Mouse (Mus musculus) neural tube, embryonic 11.5 days (tissue): Measurements from ENCODE around the gene Sap30l. TPM values are rescaled to one million over a fixed set of nuclear protein-coding genes. Genes with fewer than 3 reads are reported as not detected.
"Not testable (repeated sequence)": the region's sequence is repeated elsewhere in the genome, so short reads cannot be mapped to it uniquely, and the experiment has no call there.

Experiments used
- ATAC-seq: fragments of 200-750 bp; cut with Nextera tagmentation; 2 replicates; pipeline ENCODE4 v1.8.0; 2017; ENCODE audit warnings: moderate number of reproducible peaks, mild to moderate bottlenecking, moderate TSS enrichment, moderate library complexity; ENCODE audit not compliant: insufficient read depth, low FRiP score, low TSS enrichment
- DNase-seq: peaks from one replicate; pipeline ENCODE4 v3.0.0-alpha.2; 2015; ENCODE audit warnings: low spot score
- H3K27ac ChIP-seq: fragments of 300-500 bp; sonication (generic); 2 replicates; pipeline ENCODE4 v1.5.1; 2014; ENCODE audit warnings: low read depth, mild to moderate bottlenecking, low read length
- H3K27me3 ChIP-seq: fragments of 300-500 bp; sonication (generic); 2 replicates; pipeline ENCODE4 v1.6.1; 2014; ENCODE audit warnings: mild to moderate bottlenecking, low read length, mixed read lengths; ENCODE audit not compliant: control insufficient read depth, insufficient read depth
- H3K36me3 ChIP-seq: fragments of 300-500 bp; sonication (generic); 2 replicates; pipeline ENCODE4 v1.6.1; 2014; ENCODE audit warnings: mild to moderate bottlenecking, low read length, moderate library complexity, mixed read lengths; ENCODE audit not compliant: control insufficient read depth, insufficient read depth
- H3K4me1 ChIP-seq: fragments of 300-500 bp; sonication (generic); 2 replicates; pipeline ENCODE4 v1.6.1; 2014; ENCODE audit warnings: low read length, mixed read lengths; ENCODE audit not compliant: control insufficient read depth, insufficient read depth
- H3K4me2 ChIP-seq: fragments of 300-500 bp; sonication (generic); 2 replicates; pipeline ENCODE4 v1.6.1; 2014; ENCODE audit warnings: low read depth, mild to moderate bottlenecking, moderate library complexity
- H3K4me3 ChIP-seq: fragments of 300-500 bp; sonication (generic); 2 replicates; pipeline ENCODE4 v1.5.1; 2014; ENCODE audit warnings: low read depth, low read length
- H3K9ac ChIP-seq: fragments of 300-500 bp; sonication (generic); 2 replicates; pipeline ENCODE4 v1.6.1; 2014; ENCODE audit warnings: mild to moderate bottlenecking, low read length
- H3K9me3 ChIP-seq: fragments of 300-500 bp; sonication (generic); 2 replicates; pipeline ENCODE4 v1.6.1; 2016; ENCODE audit warnings: low read length; ENCODE audit not compliant: control insufficient read depth
- WGBS: fragments of 180-500 bp; shearing (Covaris S2); extraction: QIAGEN DNeasy Blood & Tissue Kit; methylation state at CpG from one replicate; pipeline ENCODE4 v1.1.7; 2014; 5-methylcytosine and 5-hydroxymethylcytosine counted together
- polyA plus RNA-seq: library from polyadenylated mRNA; unstranded; fragments of >200 nt; fragmentation: Nextera tagmentation; extraction: Ambion mirVana; gene quantifications from 2 replicates; pipeline ENCODE4 v1.2.1, GENCODE M21; 2014

Gene Sap30l
- polyA plus RNA-seq, 1 experiment from 2014 or later: 14.2 TPM

DNA sequence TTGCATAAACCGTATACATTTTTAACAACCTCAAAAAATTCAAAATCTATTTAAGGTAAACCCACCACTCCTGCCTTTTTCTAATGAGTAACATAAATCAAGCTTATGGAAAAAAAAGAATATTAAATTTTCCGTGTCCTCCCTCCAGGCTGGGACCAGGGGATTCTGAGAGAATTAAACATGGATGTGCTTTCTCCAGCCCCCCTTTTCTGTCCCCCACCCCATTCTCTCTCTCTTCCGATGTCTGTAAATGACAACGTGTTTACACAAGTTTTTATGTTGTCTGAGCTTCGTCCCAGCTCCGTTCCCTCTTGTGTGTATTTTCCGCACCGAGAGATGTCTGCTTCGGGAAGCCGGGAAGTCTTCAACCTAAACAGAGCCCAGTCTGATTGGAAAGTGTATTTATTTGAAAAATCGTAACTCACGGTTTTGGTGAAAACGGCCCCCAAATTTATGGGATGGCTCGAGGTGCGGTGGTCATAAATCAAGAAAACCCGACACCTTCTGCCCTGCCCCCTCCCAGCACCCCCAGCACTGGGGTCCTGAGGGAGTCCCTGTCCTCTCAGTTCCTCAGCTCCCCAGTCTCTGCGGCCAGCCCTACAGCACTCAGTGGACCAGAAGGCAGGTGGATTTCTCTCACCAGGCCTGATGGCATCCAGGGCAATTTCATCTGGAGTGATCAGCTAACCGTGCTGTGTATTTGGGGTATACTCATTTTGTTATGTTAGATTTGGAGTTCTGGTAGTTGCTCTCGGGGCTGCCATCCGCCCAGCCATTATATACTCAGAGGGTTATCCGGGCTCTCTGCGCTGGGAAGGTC lies 36.6 kb downstream of the Sap30l start:
- 0 out of 2 replicates have a peak, but pooled peaks cover 2% of the 10 kb centered on the region for H3K4me1 ChIP-seq
- no peaks in the 10 kb centered on the region for H3K9me3 ChIP-seq
- no peak overlapping the region for H3K27ac ChIP-seq
- H3K9ac ChIP-seq: no peak overlapping the region
- DNase-seq: no peak
- H3K36me3 ChIP-seq: no peaks in the 10 kb centered on the region
- 2% methylated on average over 22 of the region's 22 CpGs for WGBS
- no peak for ATAC-seq
- H3K4me3 ChIP-seq: no peak overlapping the region
- H3K27me3 ChIP-seq: peaks cover 91% of the 10 kb centered on the region
- H3K4me2 ChIP-seq: no peak overlapping the region

DNA sequence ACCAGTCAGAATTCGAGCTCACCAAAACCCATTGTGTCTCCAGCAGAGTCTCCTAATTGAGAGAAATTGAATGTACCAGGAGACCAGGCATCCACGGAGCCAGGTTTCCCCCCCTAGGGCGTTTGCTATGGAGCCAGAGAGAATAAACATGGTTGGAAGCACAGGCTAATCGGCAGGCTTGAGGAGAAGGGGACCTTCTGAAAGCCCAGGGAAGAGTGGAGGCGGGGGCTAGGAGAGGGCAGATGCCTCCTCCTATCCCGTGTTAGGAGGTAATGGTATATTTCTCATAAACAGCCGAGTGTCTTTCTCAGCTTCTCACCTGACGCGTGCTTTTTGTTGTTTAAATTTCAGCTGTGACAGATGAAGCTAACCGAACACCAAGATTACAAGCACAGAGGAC lies 39.5 kb downstream of the Sap30l start:
- no peak overlapping the region for H3K4me3 ChIP-seq
- H3K27ac ChIP-seq: no peak overlapping the region
- no peaks in the 10 kb centered on the region for H3K36me3 ChIP-seq
- DNase-seq (no peak), ATAC-seq (no peak)
- H3K9me3 ChIP-seq: no peaks in the 10 kb centered on the region
- H3K4me1 ChIP-seq: 0 out of 2 replicates have a peak, but pooled peaks cover 2% of the 10 kb centered on the region
- no peak overlapping the region for H3K9ac ChIP-seq
- 15% methylated on average over 10 of the region's 10 CpGs for WGBS
- H3K27me3 ChIP-seq: peaks cover 62% of the 10 kb centered on the region
- H3K4me2 ChIP-seq: no peak overlapping the region

DNA sequence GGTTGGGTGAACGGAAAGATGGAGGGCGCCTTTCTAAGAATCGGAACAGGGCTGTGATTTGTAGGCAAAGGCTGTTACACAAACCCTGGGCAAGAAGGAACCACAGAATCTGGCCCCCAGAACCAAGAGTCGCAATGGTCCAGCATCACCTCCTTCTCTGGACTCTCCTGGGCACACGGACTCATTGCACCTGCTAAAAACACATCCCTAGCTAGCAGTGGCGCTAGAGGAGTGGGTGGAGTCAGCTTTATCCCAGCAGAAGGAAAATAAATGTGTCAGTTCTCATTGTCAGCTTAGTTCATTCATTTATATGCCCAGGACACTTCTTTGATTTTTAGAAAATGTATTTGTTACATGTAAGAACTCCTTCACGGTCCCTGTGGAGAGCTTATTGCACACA lies 40.0 kb downstream of the Sap30l start:
- Histone ChIP-seq H3K4me2 (no peak overlapping the region), H3K4me3 (no peak overlapping the region), H3K9ac (no peak overlapping the region), H3K27ac (no peak overlapping the region), H3K36me3 (no peaks in the 10 kb centered on the region), H3K27me3 (peaks cover 58% of the 10 kb centered on the region), H3K9me3 (no peaks in the 10 kb centered on the region), H3K4me1 (0 out of 2 replicates have a peak, but pooled peaks cover 2% of the 10 kb centered on the region)
- DNase-seq (no peak), ATAC-seq (no peak)
- WGBS: 27% methylated on average over 7 of the region's 7 CpGs

DNA sequence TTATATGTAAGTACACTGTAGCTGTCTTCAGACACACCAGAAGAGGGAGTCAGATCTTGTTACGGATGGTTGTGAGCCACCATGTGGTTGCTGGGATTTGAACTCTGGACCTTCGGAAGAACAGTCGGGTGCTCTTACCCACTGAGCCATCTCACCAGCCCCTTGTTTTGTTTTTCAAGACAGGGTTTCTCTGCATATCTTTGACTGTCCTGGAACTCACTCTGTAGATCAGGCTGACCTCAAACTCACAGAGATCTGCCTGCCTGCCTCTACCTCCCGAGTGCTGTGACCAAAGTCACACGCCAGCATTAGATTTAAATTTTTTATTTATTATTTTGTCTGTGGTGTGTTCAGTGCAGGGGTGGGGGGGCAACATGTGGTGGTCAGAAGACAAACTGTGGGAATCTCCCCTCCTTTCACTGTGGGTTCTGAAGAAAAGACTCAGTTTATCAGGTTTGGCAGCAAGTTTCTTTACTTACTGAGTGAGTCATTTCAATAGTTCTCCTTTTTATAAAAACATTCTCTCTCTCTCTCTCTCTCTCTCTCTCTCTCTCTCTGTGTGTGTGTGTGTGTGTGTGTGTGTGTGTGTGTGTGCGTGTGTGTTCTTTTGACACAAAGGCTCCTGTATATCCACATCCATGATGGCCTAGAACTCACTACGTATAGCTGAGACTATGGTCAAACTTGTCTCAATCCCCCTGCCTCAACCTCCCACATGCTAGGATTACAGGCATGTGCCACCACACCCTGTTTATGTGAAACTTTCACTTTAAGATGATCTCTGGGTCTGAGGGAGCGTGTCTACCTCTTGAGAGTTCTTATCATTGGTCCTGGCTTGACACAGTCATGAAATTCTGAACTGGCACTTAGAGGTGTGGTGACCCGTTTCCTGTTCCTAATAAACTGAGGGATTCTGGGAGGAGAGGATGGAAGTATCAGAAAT lies 45.3 kb downstream of the Sap30l start:
- not testable (repeated sequence) for H3K27me3 ChIP-seq, H3K9me3 ChIP-seq, H3K36me3 ChIP-seq, H3K4me2 ChIP-seq, ATAC-seq, H3K27ac ChIP-seq, DNase-seq, H3K4me1 ChIP-seq, H3K4me3 ChIP-seq, H3K9ac ChIP-seq
- 83% methylated on average over 8 of the region's 9 CpGs for WGBS

DNA sequence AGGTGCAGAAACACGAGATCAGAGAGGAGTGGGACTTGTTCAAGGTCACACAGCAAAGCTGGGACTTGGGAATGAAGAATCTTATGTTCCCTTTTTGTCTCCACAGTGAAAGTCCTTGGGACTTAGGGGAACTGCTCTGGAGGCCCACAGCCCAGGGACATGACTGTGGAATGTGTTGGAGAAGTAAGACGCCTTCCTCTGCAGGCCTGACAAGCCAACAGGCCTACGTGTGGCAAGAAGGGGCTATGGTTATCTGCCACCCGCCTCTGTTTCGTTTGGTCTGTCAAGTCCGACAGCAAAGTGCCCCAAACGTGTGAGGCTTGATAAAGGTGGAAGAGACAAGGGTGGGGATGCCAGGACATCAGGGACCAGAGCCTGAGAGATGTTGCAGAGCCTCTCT lies 46.0 kb downstream of the Sap30l start:
- no peaks in the 10 kb centered on the region for H3K36me3 ChIP-seq
- 73% methylated on average over 7 of the region's 7 CpGs for WGBS
- H3K4me3 ChIP-seq: no peak overlapping the region
- ATAC-seq (no peak), DNase-seq (no peak)
- H3K27ac ChIP-seq: no peak overlapping the region
- no peak overlapping the region for H3K9ac ChIP-seq
- no peaks in the 10 kb centered on the region for H3K9me3 ChIP-seq
- peaks cover 3% of the 10 kb centered on the region; the same call in 1 of the 2 replicates for H3K27me3 ChIP-seq
- H3K4me2 ChIP-seq: no peak overlapping the region
- H3K4me1 ChIP-seq: no peaks in the 10 kb centered on the region

DNA sequence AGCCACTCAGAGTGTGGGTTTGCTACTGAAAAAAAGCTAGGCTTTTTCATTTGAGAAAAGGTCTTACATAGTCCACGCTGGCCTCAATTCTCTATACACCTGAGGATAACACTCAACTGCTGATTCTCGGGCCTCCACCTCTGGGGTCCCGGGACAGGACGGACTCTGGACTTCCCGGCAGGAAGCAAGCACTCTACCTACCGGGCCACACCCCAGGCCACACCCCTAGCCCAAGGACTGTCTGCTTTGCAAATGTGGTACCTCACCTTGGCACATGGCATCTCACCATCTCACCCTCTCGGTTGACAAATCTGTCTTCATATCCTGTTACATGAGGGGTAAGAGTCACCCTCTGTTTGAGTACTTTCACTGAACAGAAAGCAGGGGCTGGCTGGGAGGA lies 48.9 kb downstream of the Sap30l start:
- H3K27me3 ChIP-seq: no peaks in the 10 kb centered on the region
- no peaks in the 10 kb centered on the region for H3K4me1 ChIP-seq
- no peak for DNase-seq
- no peak overlapping the region for H3K27ac ChIP-seq
- no peak for ATAC-seq
- no peaks in the 10 kb centered on the region for H3K9me3 ChIP-seq
- no peak overlapping the region for H3K9ac ChIP-seq
- WGBS: 60% methylated on average over 7 of the region's 7 CpGs
- no peak overlapping the region for H3K4me3 ChIP-seq
- no peak overlapping the region for H3K4me2 ChIP-seq
- H3K36me3 ChIP-seq: no peaks in the 10 kb centered on the region

DNA sequence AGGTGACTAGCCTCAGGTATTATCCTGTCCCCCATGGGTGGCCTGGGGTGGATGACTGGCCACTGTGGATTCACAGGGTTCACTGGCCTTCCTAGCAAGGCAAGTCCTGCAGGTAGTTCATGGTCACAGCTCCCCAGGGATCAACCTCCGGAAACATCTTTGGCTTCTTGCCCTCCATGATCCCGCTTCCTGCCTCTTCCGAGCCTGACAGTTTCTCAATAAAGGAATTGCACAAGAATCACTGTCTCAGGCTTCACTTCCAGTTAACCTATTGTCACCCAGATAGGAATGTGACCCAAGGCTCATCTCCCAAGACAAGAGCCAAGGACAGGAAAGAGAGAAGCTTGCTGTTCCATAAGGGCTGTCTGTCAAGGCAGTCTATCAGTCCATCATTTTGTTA lies 49.5 kb downstream of the Sap30l start:
- ATAC-seq (no peak), DNase-seq (no peak)
- no peaks in the 10 kb centered on the region for H3K4me1 ChIP-seq
- H3K9me3 ChIP-seq: no peaks in the 10 kb centered on the region
- no peak overlapping the region for H3K27ac ChIP-seq
- 66% methylated on average over 3 of the region's 3 CpGs for WGBS
- H3K27me3 ChIP-seq: no peaks in the 10 kb centered on the region
- no peak overlapping the region for H3K4me3 ChIP-seq
- no peaks in the 10 kb centered on the region for H3K36me3 ChIP-seq
- no peak overlapping the region for H3K9ac ChIP-seq
- no peak overlapping the region for H3K4me2 ChIP-seq

DNA sequence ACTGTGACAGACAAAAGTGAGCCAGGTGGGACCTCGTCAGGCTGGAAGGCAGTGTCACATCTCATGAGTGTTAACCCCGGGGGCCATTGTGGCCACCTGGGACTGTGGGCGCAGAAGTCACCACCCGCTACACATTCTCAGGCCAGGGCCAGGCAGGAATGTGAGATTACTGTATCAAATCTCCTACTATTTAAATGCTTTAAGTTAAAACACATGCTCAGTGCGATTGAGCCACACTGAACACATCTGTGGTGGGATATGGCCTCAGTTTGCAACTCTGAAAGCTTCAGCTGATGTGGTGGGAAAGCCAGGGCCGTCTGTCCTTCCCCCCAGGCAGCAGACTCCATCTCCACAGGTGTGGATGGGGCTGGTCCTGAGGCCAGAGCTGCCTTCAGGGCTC lies 52.1 kb downstream of the Sap30l start:
- no peak overlapping the region for H3K4me2 ChIP-seq
- 73% methylated on average over 6 of the region's 6 CpGs for WGBS
- ATAC-seq: no peak
- H3K27ac ChIP-seq: no peak overlapping the region
- H3K9me3 ChIP-seq: no peaks in the 10 kb centered on the region
- H3K9ac ChIP-seq: no peak overlapping the region
- H3K27me3 ChIP-seq: no peaks in the 10 kb centered on the region
- H3K4me1 ChIP-seq: no peaks in the 10 kb centered on the region
- no peak for DNase-seq
- no peaks in the 10 kb centered on the region for H3K36me3 ChIP-seq
- no peak overlapping the region for H3K4me3 ChIP-seq
